Mouse (Mus musculus) forebrain, embryonic 13.5 days (tissue): Measurements from ENCODE around the gene Arhgap35. TPM values are rescaled to one million over a fixed set of nuclear protein-coding genes. Genes with fewer than 3 reads are reported as not detected.

Experiments
- ATAC-seq: fragments of 200-750 bp; cut with Nextera tagmentation; 2 replicates; pipeline ENCODE4 v1.8.0; 2017
- H3K27ac ChIP-seq: fragments of 300-500 bp; sonication (generic); 2 replicates; pipeline ENCODE4 v1.5.1; 2015; ENCODE audit warnings: inconsistent platforms, mild to moderate bottlenecking, moderate library complexity
- H3K27me3 ChIP-seq: fragments of 300-500 bp; sonication (generic); 2 replicates; pipeline ENCODE4 v1.6.1; 2015; ENCODE audit warnings: mild to moderate bottlenecking, inconsistent platforms
- H3K36me3 ChIP-seq: fragments of 300-500 bp; sonication (generic); 2 replicates; pipeline ENCODE4 v1.6.1; 2015; ENCODE audit warnings: mild to moderate bottlenecking, inconsistent platforms; ENCODE audit not compliant: poor library complexity, severe bottlenecking
- H3K4me1 ChIP-seq: fragments of 300-500 bp; sonication (generic); 2 replicates; pipeline ENCODE4 v1.6.1; 2015; ENCODE audit warnings: inconsistent platforms
- H3K4me2 ChIP-seq: fragments of 300-500 bp; sonication (generic); 2 replicates; pipeline ENCODE4 v1.6.1; 2015; ENCODE audit warnings: inconsistent platforms, mild to moderate bottlenecking, moderate library complexity
- H3K4me3 ChIP-seq: fragments of 300-500 bp; sonication (generic); 2 replicates; pipeline ENCODE4 v1.5.1; 2015; ENCODE audit warnings: mild to moderate bottlenecking, inconsistent platforms
- H3K9ac ChIP-seq: fragments of 300-500 bp; sonication (generic); 2 replicates; pipeline ENCODE4 v1.6.1; 2015; ENCODE audit warnings: mild to moderate bottlenecking, inconsistent platforms
- H3K9me3 ChIP-seq: fragments of 300-500 bp; sonication (generic); replicated peaks from 2 replicates; pipeline ENCODE4 v1.6.1; 2016; ENCODE audit warnings: inconsistent platforms
- WGBS: fragments of 180-500 bp; shearing (Covaris S2); methylation state at CpG from one replicate; pipeline ENCODE4 v1.1.7; 2015; 5-methylcytosine and 5-hydroxymethylcytosine counted together
- polyA plus RNA-seq: library from polyadenylated mRNA; unstranded; fragments of >200 nt; fragmentation: Nextera tagmentation; extraction: Ambion mirVana; gene quantifications from 2 replicates; pipeline ENCODE4 v1.2.1, GENCODE M21; 2015

Gene Arhgap35
- polyA plus RNA-seq, 1 experiment from 2014 or later, result 29.1 TPM

DNA sequence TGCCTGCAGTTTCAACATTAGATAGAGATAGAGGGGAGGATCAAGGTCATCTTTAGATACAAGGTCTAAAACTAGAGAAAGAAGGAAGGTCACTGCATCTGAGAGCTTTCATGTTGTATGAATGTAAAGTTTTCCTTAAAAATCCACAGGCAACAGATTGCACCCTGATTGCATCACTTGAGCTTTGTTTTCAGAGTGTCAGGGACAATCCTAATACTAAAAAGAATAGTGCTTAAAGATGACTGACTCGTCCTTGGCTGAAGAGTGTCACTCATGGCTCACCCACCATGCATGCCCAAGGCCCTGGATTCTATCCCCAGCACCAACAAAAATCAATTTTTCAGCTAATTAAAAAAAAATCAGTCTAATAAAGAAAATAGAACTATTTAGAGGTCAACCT is 23.5 kb downstream of the Arhgap35 start:
- Histone ChIP-seq H3K27me3 (no peaks in the 10 kb centered on the region), H3K9me3 (no peaks in the 10 kb centered on the region), H3K9ac (no peak overlapping the region), H3K27ac (no peak overlapping the region), H3K4me3 (no peak overlapping the region), H3K36me3 (peaks cover 11% of the 10 kb centered on the region), H3K4me2 (no peak overlapping the region), H3K4me1 (0 out of 2 replicates have a peak, but pooled peaks cover 3% of the 10 kb centered on the region)
- WGBS, result 80% methylated on average over 1 of the region's 1 CpGs
- ATAC-seq, result no peak

DNA sequence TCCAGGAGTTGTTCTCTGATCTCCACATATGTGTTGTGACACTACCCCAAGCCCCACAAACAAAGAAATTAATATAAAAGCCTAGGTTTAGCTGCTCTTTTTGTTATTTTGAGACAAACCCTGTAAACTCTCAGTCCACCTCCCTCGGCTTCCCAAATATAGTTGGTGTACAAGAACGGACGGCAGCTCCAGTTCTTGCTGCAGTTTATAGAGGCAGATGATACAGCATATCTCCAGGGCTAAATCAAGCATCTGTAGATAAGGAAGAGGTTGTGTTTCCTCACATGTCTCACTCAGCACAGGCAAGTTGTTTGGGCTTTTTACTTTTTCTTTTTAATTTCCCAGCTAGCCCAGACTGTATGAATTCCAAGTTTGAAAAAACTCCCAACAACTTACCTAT is 27.1 kb downstream of the Arhgap35 start:
- H3K36me3 ChIP-seq, result no peaks in the 10 kb centered on the region
- no peaks in the 10 kb centered on the region for H3K9me3 ChIP-seq
- ATAC-seq, result no peak
- H3K4me2 ChIP-seq, result no peak overlapping the region
- H3K4me3 ChIP-seq, result no peak overlapping the region
- no peak overlapping the region for H3K27ac ChIP-seq
- no peaks in the 10 kb centered on the region for H3K27me3 ChIP-seq
- no peak overlapping the region for H3K9ac ChIP-seq
- 95% methylated on average over 3 of the region's 3 CpGs for WGBS
- H3K4me1 ChIP-seq, result 0 out of 2 replicates have a peak, but pooled peaks cover 9% of the 10 kb centered on the region

DNA sequence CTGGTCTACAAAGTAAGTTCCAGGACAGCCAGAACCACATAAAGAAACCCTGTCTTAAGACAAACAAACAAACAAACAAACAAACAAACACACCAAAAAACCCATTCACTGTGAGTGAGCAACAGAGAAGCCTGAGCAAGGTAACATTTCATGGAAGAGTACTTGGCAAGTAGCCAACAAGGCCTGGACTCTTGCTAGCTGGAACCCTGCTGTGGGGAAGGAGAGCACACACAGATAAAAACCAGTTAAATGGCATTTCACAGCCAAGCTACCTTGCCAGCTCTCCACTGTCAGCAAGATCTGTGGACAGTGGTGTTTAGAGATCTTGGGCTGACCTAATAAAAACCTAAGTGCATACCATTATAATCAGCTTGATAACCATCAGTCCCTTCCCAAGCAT is 30.4 kb downstream of the Arhgap35 start:
- Histone ChIP-seq H3K27ac (no peak overlapping the region), H3K4me2 (no peak overlapping the region), H3K36me3 (no peaks in the 10 kb centered on the region), H3K9me3 (no peaks in the 10 kb centered on the region), H3K4me1 (0 out of 2 replicates have a peak, but pooled peaks cover 18% of the 10 kb centered on the region), H3K9ac (no peak overlapping the region), H3K27me3 (no peaks in the 10 kb centered on the region), H3K4me3 (no peak overlapping the region)
- no peak for ATAC-seq

DNA sequence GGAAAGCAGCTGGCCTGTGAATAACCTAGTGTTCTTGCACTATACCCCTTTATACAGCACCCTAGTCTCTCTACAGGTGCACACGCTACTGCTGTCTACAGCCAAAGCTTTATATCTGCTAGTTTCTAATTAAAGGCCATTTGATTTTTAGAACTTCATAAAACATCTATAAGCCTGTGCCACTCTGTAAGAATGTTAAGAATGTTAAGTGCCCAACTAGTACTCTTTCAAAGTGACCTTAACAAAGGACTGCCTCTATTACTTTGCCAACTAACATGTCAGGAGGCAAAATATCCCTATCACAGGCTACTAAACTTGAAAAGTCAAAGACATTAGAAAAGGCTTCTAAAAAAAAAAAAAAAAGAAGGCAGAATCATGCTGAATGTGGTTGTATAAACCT is 31.0 kb downstream of the Arhgap35 start:
- no peak for ATAC-seq
- Histone ChIP-seq H3K27ac (no peak overlapping the region), H3K4me1 (0 out of 2 replicates have a peak, but pooled peaks cover 18% of the 10 kb centered on the region), H3K27me3 (no peaks in the 10 kb centered on the region), H3K9me3 (no peaks in the 10 kb centered on the region), H3K36me3 (no peaks in the 10 kb centered on the region), H3K4me3 (no peak overlapping the region), H3K9ac (no peak overlapping the region), H3K4me2 (no peak overlapping the region)
- WGBS, result 61% methylated on average over 1 of the region's 1 CpGs

DNA sequence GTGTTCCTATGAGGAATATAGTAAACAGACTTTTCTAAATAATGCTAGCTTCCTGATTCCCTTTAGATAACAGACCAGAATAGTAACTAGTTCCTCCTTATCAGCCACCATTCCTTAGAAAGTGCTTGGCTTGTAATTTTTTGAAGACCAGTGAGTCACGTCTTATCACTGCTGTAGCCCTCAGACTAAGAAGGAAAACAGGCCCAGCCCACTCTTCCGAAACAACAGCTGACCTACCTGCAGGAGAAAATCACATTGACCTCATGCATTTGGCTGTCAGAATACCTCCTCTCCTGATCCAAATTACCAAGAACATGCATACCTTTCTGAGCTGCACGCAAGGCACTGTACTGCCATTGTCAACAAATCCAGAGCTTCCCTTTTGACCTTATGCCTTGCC is 32.5 kb downstream of the Arhgap35 start:
- WGBS, result 94% methylated on average over 3 of the region's 3 CpGs
- no peak for ATAC-seq

DNA sequence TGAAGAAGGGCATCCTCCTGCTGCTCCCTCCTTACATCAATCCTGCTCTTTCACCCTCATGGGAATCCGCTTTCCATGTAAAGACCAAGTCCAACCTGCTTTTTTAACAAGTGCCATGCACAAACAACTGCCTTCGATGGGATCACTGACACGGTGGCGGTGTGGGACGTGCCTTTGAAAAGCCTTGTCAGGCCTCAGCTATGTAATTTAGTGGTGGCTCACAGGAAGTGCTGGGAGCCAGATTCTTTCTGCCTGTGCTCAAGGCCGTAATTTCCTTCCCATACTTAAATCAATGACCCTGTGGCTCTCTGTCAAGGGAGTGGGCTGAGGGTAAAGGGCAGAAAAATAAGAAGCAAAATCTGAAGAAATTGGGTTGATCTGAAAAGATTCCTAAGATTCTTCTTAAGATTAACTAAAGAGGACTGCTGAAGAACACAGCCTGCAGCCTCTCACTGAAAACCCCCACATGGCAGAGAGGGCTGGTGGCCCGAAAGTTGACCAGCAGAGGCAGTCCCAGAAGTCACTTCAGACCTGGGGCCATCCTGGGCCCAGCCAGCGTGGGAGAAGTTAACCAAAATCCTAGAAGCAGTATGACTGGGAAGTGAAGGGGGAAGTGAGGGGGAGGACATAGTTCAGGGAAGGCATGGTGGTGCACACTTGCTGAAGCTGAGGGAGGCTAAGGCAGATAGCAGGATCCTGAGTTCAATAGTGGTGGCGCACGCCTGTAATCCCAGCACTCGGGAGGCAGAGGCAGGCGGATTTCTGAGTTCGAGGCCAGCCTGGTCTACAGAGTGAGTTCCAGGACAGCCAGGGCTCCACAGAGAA is 33.3 kb downstream of the Arhgap35 start:
- Histone ChIP-seq H3K4me1 (0 out of 2 replicates have a peak, but pooled peaks cover 19% of the 10 kb centered on the region), H3K9ac (no peak overlapping the region), H3K27me3 (no peaks in the 10 kb centered on the region), H3K4me3 (no peak overlapping the region), H3K36me3 (no peaks in the 10 kb centered on the region), H3K4me2 (no peak overlapping the region), H3K27ac (0 out of 2 replicates have a peak overlapping the region, but pooled peaks have one; percentile 32), H3K9me3 (no peaks in the 10 kb centered on the region)
- 69% methylated on average over 13 of the region's 13 CpGs for WGBS
- ATAC-seq, result no peak

More for the DNA sequence above, 32.5 kb downstream of the Arhgap35 start:
- no peaks in the 10 kb centered on the region for H3K9me3 ChIP-seq
- no peak overlapping the region for H3K4me3 ChIP-seq
- no peak overlapping the region for H3K9ac ChIP-seq
- 0 out of 2 replicates have a peak, but pooled peaks cover 18% of the 10 kb centered on the region for H3K4me1 ChIP-seq
- no peaks in the 10 kb centered on the region for H3K36me3 ChIP-seq
- no peak overlapping the region for H3K27ac ChIP-seq
- H3K27me3 ChIP-seq, result no peaks in the 10 kb centered on the region
- H3K4me2 ChIP-seq, result no peak overlapping the region

DNA sequence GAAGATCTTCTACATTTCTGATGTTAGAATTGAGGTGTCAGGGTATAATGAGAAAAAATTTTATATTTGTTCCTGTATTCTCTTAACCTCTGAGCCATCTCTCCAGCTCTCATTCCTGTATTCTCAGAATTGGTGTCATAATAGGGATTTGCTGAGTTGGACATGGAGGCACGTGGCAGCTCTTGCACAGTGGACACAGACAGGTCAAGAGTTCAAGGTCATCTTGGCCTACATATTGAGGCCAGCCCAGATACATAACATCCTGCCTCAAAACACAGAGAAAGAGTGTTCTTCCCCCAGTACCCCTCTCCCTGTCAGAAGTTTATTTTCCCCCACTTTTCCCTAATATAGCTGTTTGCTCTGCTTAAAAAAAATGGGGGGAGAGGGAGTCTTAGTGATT is 38.1 kb downstream of the Arhgap35 start:
- ATAC-seq, result no peak
- no peak overlapping the region for H3K4me3 ChIP-seq
- no peak overlapping the region for H3K27ac ChIP-seq
- no peak overlapping the region for H3K9ac ChIP-seq
- H3K27me3 ChIP-seq, result no peaks in the 10 kb centered on the region
- WGBS, result 69% methylated on average over 1 of the region's 1 CpGs
- H3K9me3 ChIP-seq, result no peaks in the 10 kb centered on the region
- H3K4me1 ChIP-seq, result peaks cover 25% of the 10 kb centered on the region; the same call in 1 of the 2 replicates
- H3K36me3 ChIP-seq, result no peaks in the 10 kb centered on the region
- no peak overlapping the region for H3K4me2 ChIP-seq

DNA sequence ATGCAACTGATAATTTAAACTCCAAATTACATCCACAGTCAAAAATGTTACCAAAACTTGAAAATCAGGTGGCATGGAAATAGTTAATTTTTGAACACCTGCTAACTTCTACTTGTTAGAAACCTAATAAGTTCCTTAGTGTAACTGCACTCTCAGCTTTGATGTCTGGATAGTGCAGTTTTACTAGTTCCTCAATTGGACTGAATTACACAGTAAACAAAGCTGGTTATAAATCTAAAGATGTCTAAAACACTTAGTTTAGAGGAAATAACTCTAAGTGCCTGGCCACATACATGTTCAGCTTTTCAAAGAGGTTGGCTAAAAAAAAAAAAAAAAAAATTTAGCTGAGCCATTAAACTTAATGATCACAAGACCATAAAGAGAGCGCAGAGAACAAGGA is 43.6 kb downstream of the Arhgap35 start:
- no peak overlapping the region for H3K4me3 ChIP-seq

DNA sequence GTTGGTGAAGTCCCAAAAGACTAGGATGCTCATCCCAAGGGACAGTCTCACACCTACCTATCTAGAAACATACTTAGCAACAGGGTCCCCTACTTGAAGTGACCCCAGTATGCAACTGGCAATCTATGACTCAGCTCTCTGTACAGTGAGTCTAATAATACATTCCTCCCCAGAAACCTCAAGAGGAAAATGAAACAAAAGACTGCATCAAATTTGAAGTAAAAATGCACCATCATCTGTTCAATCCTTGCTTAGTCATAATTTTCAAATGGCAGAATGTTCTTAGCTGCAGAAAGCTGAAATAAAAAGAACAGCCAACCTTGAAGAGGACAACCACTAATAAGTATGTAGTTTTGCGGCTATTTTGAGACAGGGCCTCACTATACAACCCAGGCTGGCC is 44.1 kb downstream of the Arhgap35 start:
- Histone ChIP-seq H3K4me3 (no peak overlapping the region), H3K9ac (no peak overlapping the region), H3K4me2 (no peak overlapping the region), H3K27me3 (no peaks in the 10 kb centered on the region), H3K9me3 (no peaks in the 10 kb centered on the region), H3K36me3 (no peaks in the 10 kb centered on the region), H3K27ac (no peak overlapping the region), H3K4me1 (peaks cover 11% of the 10 kb centered on the region; the same call in 1 of the 2 replicates)
- no peak for ATAC-seq
- WGBS, result 90% methylated on average over 1 of the region's 1 CpGs

More for the DNA sequence above, 43.6 kb downstream of the Arhgap35 start:
- H3K9ac ChIP-seq, result no peak overlapping the region
- 97% methylated on average over 1 of the region's 1 CpGs for WGBS
- no peaks in the 10 kb centered on the region for H3K9me3 ChIP-seq
- H3K4me2 ChIP-seq, result no peak overlapping the region
- H3K27me3 ChIP-seq, result no peaks in the 10 kb centered on the region
- H3K27ac ChIP-seq, result no peak overlapping the region
- no peaks in the 10 kb centered on the region for H3K36me3 ChIP-seq
- peaks cover 11% of the 10 kb centered on the region; the same call in 1 of the 2 replicates for H3K4me1 ChIP-seq
- ATAC-seq, result no peak

DNA sequence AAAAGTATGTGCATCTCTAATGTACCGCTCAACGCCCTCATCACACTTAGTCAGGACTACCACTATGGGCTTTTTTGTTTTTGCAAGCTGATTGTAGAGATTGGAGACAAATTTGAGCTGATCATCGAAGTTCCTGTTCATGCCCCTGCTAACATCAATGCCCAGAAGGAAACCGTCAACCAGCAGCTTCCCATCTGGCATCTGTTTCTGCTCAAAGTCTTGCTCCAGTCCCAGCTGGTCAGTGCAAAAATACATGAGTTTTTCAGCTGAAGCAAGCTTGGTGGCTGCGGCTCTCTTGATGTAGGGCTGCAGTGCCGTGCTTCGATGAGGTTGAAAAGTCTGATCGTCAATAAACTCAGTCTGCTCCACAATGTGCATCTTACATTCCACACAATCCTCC is 50.3 kb downstream of the Arhgap35 start:
- no peak for ATAC-seq

DNA sequence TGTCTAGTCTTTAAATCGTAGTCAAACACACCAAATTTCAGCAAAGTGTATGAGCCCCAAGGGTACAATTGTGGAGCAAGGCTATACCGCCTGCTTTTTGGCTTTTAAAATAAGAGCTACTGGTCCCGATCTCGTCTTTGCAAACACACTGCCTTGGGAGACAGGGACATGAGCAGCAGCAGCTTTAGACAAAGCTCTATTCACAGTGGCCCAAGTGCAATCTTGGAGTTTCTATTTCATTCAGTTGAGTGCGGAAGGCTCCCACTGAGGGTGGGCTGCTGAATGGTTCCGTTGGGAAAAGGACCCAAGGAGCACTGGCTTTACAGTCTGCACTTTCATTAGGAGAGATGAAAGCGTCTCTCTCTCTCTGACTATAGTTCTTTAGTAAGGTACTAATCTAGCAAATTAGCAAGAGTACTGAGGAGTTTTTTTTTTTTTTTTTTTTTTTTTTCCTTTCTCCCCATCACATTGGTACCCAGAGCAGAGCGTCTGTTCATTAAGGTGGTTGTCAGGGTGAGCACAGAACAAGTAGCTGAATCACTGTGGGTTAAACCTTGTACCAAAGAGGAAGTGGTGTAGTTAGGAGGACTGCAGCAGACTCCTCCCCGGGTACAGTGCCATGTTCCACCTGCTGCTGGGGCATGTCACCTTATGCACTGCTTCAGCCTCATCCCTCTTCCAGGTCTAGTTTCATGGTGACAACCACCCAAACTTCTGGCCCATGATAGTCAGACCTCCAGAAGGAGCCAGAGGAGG is 56.8 kb downstream of the Arhgap35 start:
- H3K4me2 ChIP-seq, result no peak overlapping the region
- no peaks in the 10 kb centered on the region for H3K9me3 ChIP-seq
- H3K27ac ChIP-seq, result peak overlapping the region; percentile 20; the same call in 1 of the 2 replicates
- no peaks in the 10 kb centered on the region for H3K27me3 ChIP-seq
- H3K4me3 ChIP-seq, result no peak overlapping the region
- WGBS, result 37% methylated on average over 9 of the region's 9 CpGs
- peaks cover 27% of the 10 kb centered on the region for H3K4me1 ChIP-seq
- H3K36me3 ChIP-seq, result peaks cover 40% of the 10 kb centered on the region
- no peak for ATAC-seq
- no peak overlapping the region for H3K9ac ChIP-seq

More for the DNA sequence above, 50.3 kb downstream of the Arhgap35 start:
- Histone ChIP-seq H3K36me3 (peaks cover 53% of the 10 kb centered on the region), H3K9me3 (no peaks in the 10 kb centered on the region), H3K9ac (no peak overlapping the region), H3K4me2 (no peak overlapping the region), H3K4me3 (no peak overlapping the region), H3K27me3 (no peaks in the 10 kb centered on the region), H3K4me1 (no peaks in the 10 kb centered on the region; the same call in 1 of the 2 replicates), H3K27ac (no peak overlapping the region)
- 96% methylated on average over 8 of the region's 8 CpGs for WGBS

DNA sequence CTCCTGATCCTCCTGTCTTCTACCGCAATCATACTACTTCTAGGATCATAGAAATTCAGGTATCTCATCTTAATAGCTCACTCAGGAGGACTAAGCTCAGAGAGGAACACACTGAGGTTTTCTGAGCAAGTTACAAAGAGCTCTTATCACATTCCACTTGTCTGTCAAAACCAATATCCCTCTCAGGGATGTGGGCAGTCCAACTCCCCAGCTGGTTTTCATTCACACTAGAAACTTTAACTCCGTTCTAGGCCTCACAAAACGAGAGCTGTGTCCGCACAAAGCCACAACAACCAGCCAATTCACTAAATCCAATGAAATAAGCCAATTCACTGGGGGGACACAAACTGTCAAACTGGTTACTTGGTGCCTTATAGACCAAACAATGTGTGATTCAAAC is 57.5 kb downstream of the Arhgap35 start:
- no peak for ATAC-seq
- Histone ChIP-seq H3K27ac (no peak overlapping the region; the same call in 1 of the 2 replicates), H3K27me3 (no peaks in the 10 kb centered on the region), H3K9ac (no peak overlapping the region), H3K4me3 (no peak overlapping the region), H3K4me2 (no peak overlapping the region), H3K36me3 (peaks cover 33% of the 10 kb centered on the region), H3K9me3 (no peaks in the 10 kb centered on the region), H3K4me1 (peaks cover 27% of the 10 kb centered on the region)
- 52% methylated on average over 4 of the region's 4 CpGs for WGBS
